Comparison of ENCODE assay signal across 8 mouse cellular contexts in genomic region chr6:124782436-124782835, GRCm38 (mm10). TPM values are rescaled to one million over a fixed set of nuclear protein-coding genes. Genes with fewer than 3 reads are reported as not detected.
DNase-seq lines count a peak whose midpoint lies in the region; ATAC-seq and TF ChIP-seq lines count a peak whose summit lies in the region.

No protein-coding gene starts in this region.

- no peaks in the 10 kb centered on the region for H3K27me3 ChIP-seq in spleen, adult 2 months (ENCODE audit: control insufficient read depth, insufficient read depth, low read length)
- peaks cover 20% of the 10 kb centered on the region for H3K27me3 ChIP-seq in embryonic facial prominence, embryonic 10.5 days (replicated peaks; ENCODE audit: low read depth, poor library complexity, severe bottlenecking)

- peaks cover 12% of the 10 kb centered on the region; the same call in 1 of the 2 replicates for H3K4me1 ChIP-seq in spleen, adult 2 months (ENCODE audit: control insufficient read depth, insufficient read depth, insufficient read length)
- peaks cover 25% of the 10 kb centered on the region for H3K4me1 ChIP-seq in embryonic facial prominence, embryonic 10.5 days

- peak in 1 of 2 experiments; percentile 68 for DNase-seq in spleen, adult 2 months (ENCODE audit: low read depth in 1 of 2, low spot score in 2 of 2)
- DNase-seq in spleen, adult 12 weeks (ENCODE audit: low spot score) = no peak
- DNase-seq in embryonic facial prominence, embryonic 10.5 days (ENCODE audit: low spot score) = peak; percentile 77
- DNase-seq in lung, postnatal 14 days = peak; percentile 31
- peak; percentile 33 to 47 for DNase-seq in thymus, postnatal 10 days (ENCODE audit: low spot score in 2 of 2)
- DNase-seq in right cerebral cortex, postnatal 4 days = no peak
- no peak for DNase-seq in urinary bladder, postnatal 25 days (ENCODE audit: low spot score)

- no peaks in the 10 kb centered on the region for H3K9me3 ChIP-seq in embryonic facial prominence, embryonic 10.5 days

- H3K4me3 ChIP-seq in spleen, adult 2 months (ENCODE audit: extremely low read depth, insufficient read depth, insufficient read length) = peak overlapping the region; percentile 70; the same call in 1 of the 2 replicates
- H3K4me3 ChIP-seq in embryonic facial prominence, embryonic 10.5 days = peak overlapping the region; percentile 40

- ATAC-seq in inflammation-experienced regulatory T-cells, adult 6 months = peak; percentile 75

- 10% methylated on average over 6 of the region's 6 CpGs for WGBS in spleen, adult 2 months
- 16% methylated on average over 6 of the region's 6 CpGs for WGBS in embryonic facial prominence, embryonic 10.5 days

- H3K27ac ChIP-seq in spleen, adult 2 months (ENCODE audit: insufficient read depth, low read length) = no peak overlapping the region
- H3K27ac ChIP-seq in embryonic facial prominence, embryonic 10.5 days (replicated peaks) = peak overlapping the region; percentile 75

- TF ChIP-seq CTCF in spleen, adult 2 months (IDR thresholded peaks at IDR 0.05; ENCODE audit: extremely low read depth, insufficient read depth, insufficient read length, insufficient replicate concordance) = no peak

- H3K36me3 ChIP-seq in spleen, adult 2 months (ENCODE audit: control insufficient read depth, insufficient read depth, low read length) = no peaks in the 10 kb centered on the region
- H3K36me3 ChIP-seq in embryonic facial prominence, embryonic 10.5 days (replicated peaks) = no peaks in the 10 kb centered on the region

- no peak for TF ChIP-seq POLR2A in spleen, adult 2 months (IDR thresholded peaks at IDR 0.05; ENCODE audit: low read depth, low read length)

RNA-seq across cellular contexts. Expression of gene Lrrc23, which starts 2.9 kb away (rescaled TPM):
- 1.2 and 1.8 TPM in 2 replicates for polyA plus RNA-seq in spleen, adult 2 months (2012; rRNA removed)
- 0.50 and 0.74 TPM in 2 replicates for polyA plus RNA-seq in embryonic facial prominence, embryonic 10.5 days (2016; fragmentation: Nextera tagmentation; extraction: Ambion mirVana)
- polyA plus RNA-seq in inflammation-experienced regulatory T-cells, adult 6 months (2017; shearing (Covaris generic)) = 1 to 10 TPM; 1.5 to 4.2 (median 3.4) TPM

RNA-seq across cellular contexts. Expression of gene Eno2, which starts 13.0 kb away (rescaled TPM):
- 2.9 and 3.2 TPM in 2 replicates for polyA plus RNA-seq in spleen, adult 2 months (2012; rRNA removed)
- polyA plus RNA-seq in embryonic facial prominence, embryonic 10.5 days (2016; fragmentation: Nextera tagmentation; extraction: Ambion mirVana) = 2.3 and 2.4 TPM in 2 replicates
- 10 to 100 TPM in 2 of 3 experiments, 1 to 10 TPM in 1; 3.5 to 23.1 (median 12.8) TPM for polyA plus RNA-seq in inflammation-experienced regulatory T-cells, adult 6 months (2017; shearing (Covaris generic))

RNA-seq across cellular contexts. Expression of gene Spsb2, which starts 26.0 kb away (rescaled TPM):
- polyA plus RNA-seq in spleen, adult 2 months (2012; rRNA removed) = 10.3 and 13.5 TPM in 2 replicates
- 7.1 and 8.3 TPM in 2 replicates for polyA plus RNA-seq in embryonic facial prominence, embryonic 10.5 days (2016; fragmentation: Nextera tagmentation; extraction: Ambion mirVana)
- 1 to 10 TPM; 1.5 to 3.2 (median 2.1) TPM for polyA plus RNA-seq in inflammation-experienced regulatory T-cells, adult 6 months (2017; shearing (Covaris generic))

RNA-seq across cellular contexts. Expression of gene Atn1, which starts 26.1 kb away (rescaled TPM):
- 37.4 and 41.3 TPM in 2 replicates for polyA plus RNA-seq in spleen, adult 2 months (2012; rRNA removed)
- polyA plus RNA-seq in embryonic facial prominence, embryonic 10.5 days (2016; fragmentation: Nextera tagmentation; extraction: Ambion mirVana) = 12.6 and 15.2 TPM in 2 replicates
- polyA plus RNA-seq in inflammation-experienced regulatory T-cells, adult 6 months (2017; shearing (Covaris generic)) = 1 to 10 TPM; 4.8 to 5.4 (median 5.2) TPM

RNA-seq across cellular contexts. Expression of gene Gm45234, which starts 26.6 kb away (rescaled TPM):
- polyA plus RNA-seq in spleen, adult 2 months (2012; rRNA removed) = not detected in 2 replicates
- not detected in 2 replicates for polyA plus RNA-seq in embryonic facial prominence, embryonic 10.5 days (2016; fragmentation: Nextera tagmentation; extraction: Ambion mirVana)
- not detected for polyA plus RNA-seq in inflammation-experienced regulatory T-cells, adult 6 months (2017; shearing (Covaris generic))

Comparison
In these comparisons a context has a peak if more than half of its experiments do, and no peak if none do; other contexts are left out.
1. DNase-seq: peak in embryonic facial prominence, embryonic 10.5 days (single experiment), lung, postnatal 14 days (single experiment) and thymus, postnatal 10 days (2 of 2); none in spleen, adult 12 weeks (single experiment), right cerebral cortex, postnatal 4 days (single experiment) and urinary bladder, postnatal 25 days (single experiment).